Mouse (Mus musculus) liver, embryonic 13.5 days (tissue): ENCODE results near the gene Mocs2. TPM values are rescaled to one million over a fixed set of nuclear protein-coding genes. Genes with fewer than 3 reads are reported as not detected.

Experiments used
- ATAC-seq: fragments of 200-750 bp; cut with Nextera tagmentation; 2 replicates; pipeline ENCODE4 v1.8.0; 2017; ENCODE audit warnings: low read depth, mild to moderate bottlenecking, moderate number of reproducible peaks, moderate library complexity
- DNase-seq: peaks from one replicate; pipeline ENCODE4 v3.0.0; 2022
- H3K27ac ChIP-seq: fragments of 300-500 bp; sonication (generic); 2 replicates; pipeline ENCODE4 v1.5.1; 2015; ENCODE audit warnings: moderate library complexity, mild to moderate bottlenecking, inconsistent platforms
- H3K27me3 ChIP-seq: fragments of 300-500 bp; sonication (generic); 2 replicates; pipeline ENCODE4 v1.6.1; 2015; ENCODE audit warnings: mild to moderate bottlenecking, inconsistent platforms
- H3K36me3 ChIP-seq: fragments of 300-500 bp; sonication (generic); 2 replicates; pipeline ENCODE4 v1.6.1; 2015; ENCODE audit warnings: mild to moderate bottlenecking, inconsistent platforms
- H3K4me1 ChIP-seq: fragments of 300-500 bp; sonication (generic); replicated peaks from 2 replicates; pipeline ENCODE4 v1.6.1; 2015; ENCODE audit warnings: inconsistent platforms
- H3K4me2 ChIP-seq: fragments of 300-500 bp; sonication (generic); 2 replicates; pipeline ENCODE4 v1.6.1; 2015; ENCODE audit warnings: inconsistent platforms, mild to moderate bottlenecking, moderate library complexity
- H3K4me3 ChIP-seq: fragments of 300-500 bp; sonication (generic); replicated peaks from 2 replicates; pipeline ENCODE4 v1.5.1; 2015; ENCODE audit warnings: mild to moderate bottlenecking, inconsistent platforms
- H3K9ac ChIP-seq: fragments of 300-500 bp; sonication (generic); 2 replicates; pipeline ENCODE4 v1.6.1; 2015; ENCODE audit warnings: mild to moderate bottlenecking, inconsistent platforms
- H3K9me3 ChIP-seq: fragments of 300-500 bp; sonication (generic); replicated peaks from 2 replicates; pipeline ENCODE4 v1.6.1; 2016; ENCODE audit warnings: inconsistent platforms
- WGBS: fragments of 180-500 bp; shearing (Covaris S2); methylation state at CpG from one replicate; pipeline ENCODE4 v1.1.7; 2015; ENCODE audit not compliant: insufficient replicate concordance; 5-methylcytosine and 5-hydroxymethylcytosine counted together
- polyA plus RNA-seq: library from polyadenylated mRNA; unstranded; fragments of >200 nt; fragmentation: Nextera tagmentation; extraction: Ambion mirVana; gene quantifications from 2 replicates; pipeline ENCODE4 v1.2.1, GENCODE M21; 2015

The Mocs2 gene
- polyA plus RNA-seq, result 56.2 and 58.0 TPM in 2 replicates

DNA sequence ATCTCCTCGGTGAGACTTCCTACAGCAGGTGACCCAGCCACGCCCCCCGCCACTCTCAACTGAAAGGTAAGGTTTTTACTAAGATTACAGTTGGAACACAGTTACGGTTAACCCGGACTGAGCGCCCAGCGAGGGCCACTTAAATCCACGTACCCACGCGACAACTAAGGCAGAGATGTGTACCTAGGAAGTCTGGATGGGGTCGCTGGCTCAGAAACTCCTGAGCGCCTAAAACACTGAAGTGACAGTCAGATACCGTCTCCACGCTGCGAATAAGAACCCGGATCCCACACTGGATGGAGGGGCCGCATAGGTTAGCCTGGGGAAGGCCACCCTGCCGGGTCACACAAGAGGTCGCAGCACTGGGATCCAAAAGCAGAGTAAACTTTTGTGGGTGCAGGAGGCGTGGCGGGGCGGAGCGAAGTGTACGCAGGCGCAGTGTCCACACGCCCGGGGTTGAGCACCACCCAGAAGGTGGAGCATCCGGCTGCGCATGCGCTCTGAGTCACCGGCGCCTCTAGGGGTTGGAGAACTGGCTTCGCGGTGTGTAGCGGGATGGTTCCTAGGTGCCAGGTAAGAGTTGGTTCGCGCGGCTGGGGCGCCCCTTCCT, at the start of gene Mocs2:
TSS of gene Mocs2 (plus strand) at position 486 of the 610 bp plus-strand sequence.
- H3K4me1 ChIP-seq, result peaks cover 15% of the 10 kb centered on the region
- H3K27ac ChIP-seq, result peak within 1 kb of the TSS; percentile 43
- H3K4me2 ChIP-seq, result peak within 1 kb of the TSS; percentile 91
- H3K36me3 ChIP-seq, result peaks cover 6% of the 10 kb centered on the region; the same call in 1 of the 2 replicates
- peak; percentile 93 for DNase-seq
- no peaks in the 10 kb centered on the region for H3K9me3 ChIP-seq
- no peaks in the 10 kb centered on the region for H3K27me3 ChIP-seq
- peak within 1 kb of the TSS; percentile 72 for H3K4me3 ChIP-seq
- ATAC-seq, result peak; percentile 100
- under 1% methylated on average over 39 of the region's 39 CpGs for WGBS
- H3K9ac ChIP-seq, result peak within 1 kb of the TSS; percentile 76

DNA sequence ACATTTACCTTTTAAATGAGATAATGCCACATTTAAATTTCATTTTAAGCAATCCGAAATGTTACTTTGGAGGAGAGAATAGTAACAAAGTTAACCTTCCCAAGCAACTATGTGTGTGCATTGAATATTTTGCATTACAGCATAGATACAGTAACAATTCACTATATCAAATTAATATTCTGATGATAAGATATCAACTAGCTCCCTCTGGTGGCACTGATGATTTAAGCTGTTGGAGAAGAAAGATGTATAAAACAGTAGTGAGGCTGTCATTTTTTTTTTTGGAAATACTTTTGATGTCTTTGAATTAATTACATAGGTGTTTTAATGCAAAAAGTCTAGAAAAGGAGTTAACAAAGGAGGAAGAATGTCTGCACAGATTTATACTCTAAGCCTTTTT, 26.5 kb upstream of the Mocs2 start:
- no peak for DNase-seq

GRCm38 (mm10) chr13:114793250-114794030, 24.6 kb upstream of the Mocs2 start:
- 37% methylated on average over 6 of the region's 6 CpGs for WGBS
- H3K4me3 ChIP-seq, result no peak overlapping the region
- H3K4me1 ChIP-seq, result no peaks in the 10 kb centered on the region
- no peaks in the 10 kb centered on the region for H3K9me3 ChIP-seq
- no peak for DNase-seq
- no peaks in the 10 kb centered on the region for H3K36me3 ChIP-seq
- H3K27me3 ChIP-seq, result no peaks in the 10 kb centered on the region
- H3K27ac ChIP-seq, result no peak overlapping the region
- no peak overlapping the region for H3K4me2 ChIP-seq
- no peak for ATAC-seq
- no peak overlapping the region for H3K9ac ChIP-seq

More for the DNA sequence above, 26.5 kb upstream of the Mocs2 start:
- no peak overlapping the region for H3K4me3 ChIP-seq
- no peak overlapping the region for H3K4me2 ChIP-seq
- H3K4me1 ChIP-seq, result no peaks in the 10 kb centered on the region
- H3K27ac ChIP-seq, result no peak overlapping the region
- no peaks in the 10 kb centered on the region for H3K36me3 ChIP-seq
- ATAC-seq, result no peak
- H3K27me3 ChIP-seq, result no peaks in the 10 kb centered on the region
- 44% methylated on average over 1 of the region's 1 CpGs for WGBS
- no peaks in the 10 kb centered on the region for H3K9me3 ChIP-seq
- H3K9ac ChIP-seq, result no peak overlapping the region

GRCm38 (mm10) chr13:114801857-114802256, 16.2 kb upstream of the Mocs2 start:
- H3K9ac ChIP-seq, result no peak overlapping the region
- no peaks in the 10 kb centered on the region for H3K36me3 ChIP-seq
- H3K27ac ChIP-seq, result no peak overlapping the region
- no peak for ATAC-seq
- no peak overlapping the region for H3K4me2 ChIP-seq
- WGBS, result 61% methylated on average over 3 of the region's 3 CpGs
- no peak overlapping the region for H3K4me3 ChIP-seq
- H3K4me1 ChIP-seq, result no peaks in the 10 kb centered on the region
- no peaks in the 10 kb centered on the region for H3K9me3 ChIP-seq
- no peaks in the 10 kb centered on the region for H3K27me3 ChIP-seq
- no peak for DNase-seq

- Histone ChIP-seq H3K4me2 (no peak overlapping the region), H3K9ac (no peak overlapping the region), H3K4me1 (no peaks in the 10 kb centered on the region), H3K4me3 (no peak overlapping the region), H3K27me3 (no peaks in the 10 kb centered on the region), H3K9me3 (no peaks in the 10 kb centered on the region), H3K27ac (no peak overlapping the region), H3K36me3 (no peaks in the 10 kb centered on the region)
- ATAC-seq (no peak), DNase-seq (no peak)
- WGBS, result 60% methylated on average over 2 of the region's 2 CpGs
These were observed 15.1 kb upstream of the Mocs2 start for GRCm38 (mm10) chr13:114802971-114803370.

DNA sequence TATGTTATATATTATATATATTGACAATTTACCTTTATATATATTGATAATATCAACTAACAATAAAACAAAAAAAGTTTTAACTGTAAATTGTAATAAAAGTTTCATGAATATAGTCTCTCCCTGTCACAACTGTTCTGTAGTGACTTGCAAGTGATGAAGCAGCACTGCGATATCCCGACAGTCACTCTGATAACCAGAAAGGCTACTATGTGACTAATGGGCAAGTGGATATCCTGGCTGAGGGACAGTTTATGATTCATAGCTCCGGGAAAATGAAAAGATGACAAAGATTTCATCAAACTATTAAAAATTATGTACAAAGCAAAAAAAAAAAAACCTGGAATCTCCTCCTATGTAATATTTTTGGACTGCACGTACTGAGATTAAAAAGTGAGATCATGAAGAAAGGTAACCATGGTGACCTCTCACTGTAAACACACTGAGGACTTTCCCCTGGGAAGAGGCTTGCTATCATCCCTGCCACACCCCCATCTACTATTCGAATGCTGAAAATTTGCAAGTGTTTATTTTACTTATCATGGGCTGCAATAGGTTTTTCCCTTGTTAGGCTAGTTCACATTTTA, 8.3 kb upstream of the Mocs2 start:
- ATAC-seq, result no peak
- Histone ChIP-seq H3K27me3 (no peaks in the 10 kb centered on the region), H3K36me3 (no peaks in the 10 kb centered on the region), H3K9ac (no peak overlapping the region), H3K4me3 (no peak overlapping the region), H3K27ac (no peak overlapping the region), H3K4me2 (no peak overlapping the region), H3K4me1 (no peaks in the 10 kb centered on the region), H3K9me3 (no peaks in the 10 kb centered on the region)
- DNase-seq, result no peak
- 61% methylated on average over 5 of the region's 5 CpGs for WGBS

DNA sequence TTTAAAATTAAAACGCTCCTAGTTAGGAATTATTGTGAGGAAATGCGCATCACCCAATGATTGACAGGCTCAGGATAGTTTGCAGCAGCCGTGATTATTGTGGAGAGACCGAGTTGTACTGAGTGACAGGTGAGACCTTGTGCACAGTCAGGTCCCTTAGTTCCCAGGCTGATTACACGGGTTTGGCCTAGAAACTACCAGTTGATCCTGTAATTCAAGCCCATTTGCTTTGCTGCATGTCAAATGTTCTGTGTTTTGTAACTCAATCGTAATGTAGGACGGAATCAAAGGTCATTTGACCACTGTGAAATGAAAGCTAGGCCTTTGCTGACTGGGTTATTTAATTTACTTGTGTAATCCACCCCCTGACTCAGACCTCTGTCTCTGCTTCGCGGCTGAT, 477 bp downstream of the Mocs2 start:
- DNase-seq, result peak; percentile 17
- peak overlapping the region; percentile 43 for H3K27ac ChIP-seq

GRCm38 (mm10) chr13:114822871-114823270, 4.8 kb downstream of the Mocs2 start:
- no peak for DNase-seq
- H3K9me3 ChIP-seq, result no peaks in the 10 kb centered on the region
- H3K9ac ChIP-seq, result no peak overlapping the region
- peaks cover 8% of the 10 kb centered on the region for H3K4me1 ChIP-seq
- no peak overlapping the region for H3K27ac ChIP-seq
- H3K4me3 ChIP-seq, result no peak overlapping the region
- 81% methylated on average over 2 of the region's 2 CpGs for WGBS
- H3K36me3 ChIP-seq, result peaks cover 39% of the 10 kb centered on the region
- H3K4me2 ChIP-seq, result no peak overlapping the region
- ATAC-seq, result no peak
- no peaks in the 10 kb centered on the region for H3K27me3 ChIP-seq

More for the DNA sequence above, 477 bp downstream of the Mocs2 start:
- Histone ChIP-seq H3K36me3 (peaks cover 6% of the 10 kb centered on the region; the same call in 1 of the 2 replicates), H3K4me2 (peak overlapping the region; percentile 91), H3K27me3 (no peaks in the 10 kb centered on the region), H3K9ac (peak overlapping the region; percentile 76), H3K4me3 (peak overlapping the region; percentile 72), H3K4me1 (peaks cover 15% of the 10 kb centered on the region), H3K9me3 (no peaks in the 10 kb centered on the region)
- ATAC-seq, result peak; percentile 76
- WGBS, result 24% methylated on average over 9 of the region's 9 CpGs

DNA sequence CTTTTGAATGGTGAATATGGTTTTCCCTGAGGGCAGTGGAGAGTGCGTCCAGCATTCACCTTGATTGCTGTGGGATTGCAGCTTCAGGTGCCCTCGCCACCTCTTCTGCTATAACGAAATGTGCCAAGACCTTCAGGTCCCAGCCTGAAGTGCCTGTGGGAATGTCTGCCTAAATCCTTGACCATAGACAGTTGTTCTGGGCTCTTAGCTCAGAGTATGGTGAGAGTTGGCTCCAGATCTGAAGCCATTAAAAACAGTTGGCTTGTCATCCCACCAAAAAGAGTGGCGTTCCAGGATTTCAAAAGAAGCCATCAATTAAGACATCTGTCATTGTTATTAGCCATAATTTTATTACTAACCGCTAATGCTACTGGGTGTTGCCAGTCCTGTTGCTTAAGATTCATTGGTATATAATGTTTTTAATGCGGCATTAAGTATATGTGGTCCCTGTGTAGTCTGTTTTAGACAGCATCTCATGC, 7.4 kb downstream of the Mocs2 start:
- no peak overlapping the region for H3K4me3 ChIP-seq
- H3K36me3 ChIP-seq, result peaks cover 50% of the 10 kb centered on the region
- H3K9me3 ChIP-seq, result no peaks in the 10 kb centered on the region
- no peak for ATAC-seq
- H3K4me2 ChIP-seq, result no peak overlapping the region
- H3K27me3 ChIP-seq, result no peaks in the 10 kb centered on the region
- no peak for DNase-seq
- no peak overlapping the region for H3K9ac ChIP-seq
- 82% methylated on average over 6 of the region's 6 CpGs for WGBS
- H3K4me1 ChIP-seq, result no peaks in the 10 kb centered on the region
- H3K27ac ChIP-seq, result no peak overlapping the region

DNA sequence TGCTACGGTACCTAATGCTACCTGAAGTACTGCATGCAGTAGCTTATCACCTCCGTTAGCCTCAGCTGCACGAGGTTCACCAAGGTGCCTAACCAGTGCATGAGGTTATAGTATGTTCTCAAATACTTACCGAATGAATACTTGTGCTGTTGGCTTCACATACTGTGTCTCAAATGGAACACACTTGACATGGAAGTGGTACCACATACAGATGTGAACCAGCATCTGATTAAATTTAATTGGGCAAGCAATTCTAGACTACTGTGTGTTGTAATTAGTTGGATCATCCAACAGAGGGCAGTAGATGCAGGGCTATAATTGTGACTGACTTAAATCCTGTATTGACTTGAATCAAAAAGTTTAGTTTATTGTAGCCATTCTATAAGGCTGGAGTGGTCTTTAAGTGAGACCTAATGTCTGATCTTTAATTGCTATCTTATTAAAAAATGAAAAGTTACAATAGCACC, 13.4 kb downstream of the Mocs2 start:
- no peak overlapping the region for H3K27ac ChIP-seq
- 77% methylated on average over 4 of the region's 4 CpGs for WGBS
- H3K4me1 ChIP-seq, result peaks cover 4% of the 10 kb centered on the region; the same call in 1 of the 2 replicates
- H3K9me3 ChIP-seq, result no peaks in the 10 kb centered on the region
- H3K4me2 ChIP-seq, result no peak overlapping the region
- peaks cover 38% of the 10 kb centered on the region for H3K36me3 ChIP-seq
- no peaks in the 10 kb centered on the region for H3K27me3 ChIP-seq
- H3K9ac ChIP-seq, result no peak overlapping the region
- H3K4me3 ChIP-seq, result no peak overlapping the region
- ATAC-seq (0 out of 2 replicates have a peak, but pooled peaks have one; percentile 21), DNase-seq (no peak)

GRCm38 (mm10) chr13:114832761-114833160, 14.7 kb downstream of the Mocs2 start:
- Histone ChIP-seq H3K27me3 (no peaks in the 10 kb centered on the region), H3K4me1 (peaks cover 11% of the 10 kb centered on the region; the same call in 1 of the 2 replicates), H3K36me3 (peaks cover 24% of the 10 kb centered on the region), H3K9ac (no peak overlapping the region), H3K4me2 (no peak overlapping the region), H3K27ac (no peak overlapping the region), H3K9me3 (no peaks in the 10 kb centered on the region), H3K4me3 (no peak overlapping the region)
- ATAC-seq (no peak), DNase-seq (no peak)
- 57% methylated on average over 5 of the region's 5 CpGs for WGBS
